Mouse (Mus musculus) kidney, embryonic 14.5 days (tissue): ENCODE measurements around the gene Fbxo31. TPM values are rescaled to one million over a fixed set of nuclear protein-coding genes. Genes with fewer than 3 reads are reported as not detected.

ENCODE experiments used
- ATAC-seq: fragments of 200-750 bp; cut with Nextera tagmentation; 2 replicates; pipeline ENCODE4 v1.8.0; 2017; ENCODE audit warnings: moderate number of reproducible peaks, mild to moderate bottlenecking, moderate TSS enrichment, moderate library complexity; ENCODE audit not compliant: low FRiP score, low TSS enrichment
- H3K27ac ChIP-seq: fragments of 300-500 bp; sonication (generic); 2 replicates; pipeline ENCODE4 v1.5.1; 2014; ENCODE audit warnings: low read depth, mild to moderate bottlenecking, low read length, moderate library complexity, mixed read lengths
- H3K27me3 ChIP-seq: fragments of 300-500 bp; sonication (generic); 2 replicates; pipeline ENCODE4 v1.6.1; 2014; ENCODE audit warnings: mild to moderate bottlenecking, low read length; ENCODE audit not compliant: control insufficient read depth, insufficient read depth
- H3K36me3 ChIP-seq: fragments of 300-500 bp; sonication (generic); 2 replicates; pipeline ENCODE4 v1.6.1; 2014; ENCODE audit warnings: low read length, mixed read lengths; ENCODE audit not compliant: control insufficient read depth, insufficient read depth
- H3K4me1 ChIP-seq: fragments of 300-500 bp; sonication (generic); 2 replicates; pipeline ENCODE4 v1.6.1; 2014; ENCODE audit warnings: low read length, mixed read lengths; ENCODE audit not compliant: control insufficient read depth, insufficient read depth
- H3K4me2 ChIP-seq: fragments of 300-500 bp; sonication (generic); replicated peaks from 2 replicates; pipeline ENCODE4 v1.6.1; 2014; ENCODE audit warnings: low read depth, mild to moderate bottlenecking, low read length
- H3K4me3 ChIP-seq: fragments of 300-500 bp; sonication (generic); 2 replicates; pipeline ENCODE4 v1.5.1; 2014; ENCODE audit warnings: mild to moderate bottlenecking, low read length
- H3K9ac ChIP-seq: fragments of 300-500 bp; sonication (generic); 2 replicates; pipeline ENCODE4 v1.6.1; 2014; ENCODE audit warnings: low read depth, mild to moderate bottlenecking, low read length, moderate library complexity
- H3K9me3 ChIP-seq: fragments of 300-500 bp; sonication (generic); 2 replicates; pipeline ENCODE4 v1.6.1; 2016; ENCODE audit warnings: low read length; ENCODE audit not compliant: control insufficient read depth
- WGBS: fragments of 180-500 bp; shearing (Covaris S2); extraction: QIAGEN DNeasy Blood & Tissue Kit; methylation state at CpG from one replicate; pipeline ENCODE4 v1.1.7; 2014; 5-methylcytosine and 5-hydroxymethylcytosine counted together
- polyA plus RNA-seq: library from polyadenylated mRNA; unstranded; fragments of >200 nt; fragmentation: Nextera tagmentation; extraction: Ambion mirVana; gene quantifications from 2 replicates; pipeline ENCODE4 v1.2.1, GENCODE M21; 2014

Gene Fbxo31
- polyA plus RNA-seq, 1 experiment from 2014 or later: 17.0 TPM

GRCm38 (mm10) chr8:121591178-121592066 is 12.8 kb upstream of the Fbxo31 start:
- H3K4me2 ChIP-seq: peak overlapping the region; percentile 93
- H3K36me3 ChIP-seq: peaks cover 23% of the 10 kb centered on the region
- ATAC-seq: no peak
- peak overlapping the region; percentile 62 for H3K9ac ChIP-seq
- H3K27me3 ChIP-seq: no peaks in the 10 kb centered on the region
- peaks cover 13% of the 10 kb centered on the region for H3K4me1 ChIP-seq
- H3K9me3 ChIP-seq: no peaks in the 10 kb centered on the region
- H3K4me3 ChIP-seq: peak overlapping the region; percentile 73
- 14% methylated on average over 20 of the region's 20 CpGs for WGBS
- H3K27ac ChIP-seq: no peak overlapping the region

- H3K4me1 ChIP-seq: peaks cover 13% of the 10 kb centered on the region
- peak within 1 kb of the TSS; percentile 73 for H3K4me3 ChIP-seq
- peak within 1 kb of the TSS; percentile 62 for H3K9ac ChIP-seq
- H3K36me3 ChIP-seq: peaks cover 15% of the 10 kb centered on the region
- WGBS: under 1% methylated on average over 94 of the region's 94 CpGs
- no peak within 1 kb of the TSS for H3K27ac ChIP-seq
- peak; percentile 87 for ATAC-seq
- no peaks in the 10 kb centered on the region for H3K27me3 ChIP-seq
- peak within 1 kb of the TSS; percentile 93 for H3K4me2 ChIP-seq
- no peaks in the 10 kb centered on the region for H3K9me3 ChIP-seq
Observed at GRCm38 (mm10) chr8:121590203-121591177, 11.9 kb upstream of the Fbxo31 start, which contains the start of gene Map1lc3b. TSS of gene Map1lc3b (plus strand) at chr8:121590361.

- no peak overlapping the region for H3K27ac ChIP-seq
- H3K9me3 ChIP-seq: no peaks in the 10 kb centered on the region
- no peak overlapping the region for H3K9ac ChIP-seq
- WGBS: 46% methylated on average over 2 of the region's 2 CpGs
- no peak overlapping the region for H3K4me3 ChIP-seq
- ATAC-seq: no peak
- peaks cover 10% of the 10 kb centered on the region for H3K36me3 ChIP-seq
- H3K27me3 ChIP-seq: no peaks in the 10 kb centered on the region
- H3K4me1 ChIP-seq: peaks cover 13% of the 10 kb centered on the region
- peak overlapping the region; percentile 93 for H3K4me2 ChIP-seq
Observed at GRCm38 (mm10) chr8:121589205-121589726, 10.7 kb upstream of the Fbxo31 start.

DNA sequence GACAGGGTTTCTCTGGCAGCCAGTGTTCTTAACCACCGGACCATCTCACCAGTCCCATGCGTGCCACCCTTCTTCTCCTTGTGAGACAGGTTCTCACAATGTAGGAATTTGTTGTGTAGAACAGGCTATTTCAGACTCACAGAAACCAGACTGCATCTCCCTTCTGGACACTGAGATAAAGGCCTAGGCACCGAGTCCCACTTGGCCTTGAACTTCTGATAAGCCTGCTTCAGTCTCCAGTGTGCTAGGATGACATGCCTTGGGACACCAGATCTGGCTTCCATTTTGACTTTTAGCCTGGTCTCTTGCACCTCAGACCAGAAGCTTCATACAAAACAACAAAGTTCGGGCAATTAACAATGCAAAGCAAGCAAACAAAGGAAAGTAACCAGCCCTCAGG is 10.1 kb upstream of the Fbxo31 start:
- no peaks in the 10 kb centered on the region for H3K9me3 ChIP-seq
- WGBS: 90% methylated on average over 4 of the region's 4 CpGs
- H3K36me3 ChIP-seq: peaks cover 5% of the 10 kb centered on the region; the same call in 1 of the 2 replicates
- no peak overlapping the region for H3K9ac ChIP-seq
- H3K27me3 ChIP-seq: no peaks in the 10 kb centered on the region
- peaks cover 13% of the 10 kb centered on the region for H3K4me1 ChIP-seq
- no peak overlapping the region for H3K4me2 ChIP-seq
- no peak for ATAC-seq
- H3K4me3 ChIP-seq: no peak overlapping the region
- no peak overlapping the region for H3K27ac ChIP-seq

DNA sequence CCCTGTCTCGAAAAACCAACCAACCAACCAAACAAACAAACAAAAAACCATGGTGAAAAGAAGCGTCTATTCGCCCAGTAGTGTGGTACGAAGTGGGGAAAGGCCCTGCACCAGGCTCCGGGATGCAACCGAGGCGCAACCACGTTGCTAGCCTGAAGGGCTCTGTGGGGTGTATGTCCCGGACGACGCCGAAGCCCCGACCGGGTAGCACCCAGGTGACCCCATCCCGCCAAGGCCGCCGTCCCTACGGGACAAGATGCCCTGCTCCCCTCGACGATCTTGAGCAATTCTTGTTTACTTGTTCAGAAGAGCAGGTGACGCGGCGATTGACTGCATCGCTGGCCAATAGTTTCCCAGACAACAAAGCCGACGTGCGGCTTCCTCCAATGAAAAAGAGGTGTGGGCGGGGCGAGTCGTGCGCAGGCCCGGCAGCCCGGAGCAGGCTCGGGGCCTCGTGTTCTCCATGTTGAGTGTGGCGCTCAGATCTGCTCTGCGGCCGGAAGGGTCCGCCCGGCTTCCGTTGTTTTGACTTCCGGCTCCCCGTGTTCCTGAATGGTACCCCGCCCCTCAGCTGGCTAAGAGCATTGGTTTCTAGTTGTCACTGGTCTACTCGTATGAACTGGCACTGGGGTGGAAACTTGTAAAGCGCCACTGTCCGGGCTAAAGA is 6.7 kb upstream of the Fbxo31 start:
- under 1% methylated on average over 47 of the region's 47 CpGs for whole genome bisulfite sequencing

GRCm38 (mm10) chr8:121584730-121585129 is 6.1 kb upstream of the Fbxo31 start:
- no peaks in the 10 kb centered on the region for H3K9me3 ChIP-seq
- H3K9ac ChIP-seq: peak overlapping the region; percentile 56; the same call in 1 of the 2 replicates
- ATAC-seq: no peak
- peak overlapping the region; percentile 56 for H3K4me2 ChIP-seq
- 47% methylated on average over 13 of the region's 13 CpGs for WGBS
- no peaks in the 10 kb centered on the region for H3K36me3 ChIP-seq
- no peaks in the 10 kb centered on the region for H3K27me3 ChIP-seq
- H3K27ac ChIP-seq: no peak overlapping the region
- H3K4me3 ChIP-seq: peak overlapping the region; percentile 54
- peaks cover 6% of the 10 kb centered on the region; the same call in 1 of the 2 replicates for H3K4me1 ChIP-seq

More for the DNA sequence above, 6.7 kb upstream of the Fbxo31 start:
- Histone ChIP-seq H3K36me3 (no peaks in the 10 kb centered on the region), H3K27me3 (no peaks in the 10 kb centered on the region), H3K27ac (no peak overlapping the region), H3K9ac (peak overlapping the region; percentile 56), H3K9me3 (no peaks in the 10 kb centered on the region), H3K4me2 (peak overlapping the region; percentile 56), H3K4me3 (peak overlapping the region; percentile 54), H3K4me1 (peaks cover 6% of the 10 kb centered on the region; the same call in 1 of the 2 replicates)
- peak; percentile 94 for ATAC-seq

GRCm38 (mm10) chr8:121583653-121584052 is 5.0 kb upstream of the Fbxo31 start:
- Histone ChIP-seq H3K4me2 (no peak overlapping the region), H3K9me3 (no peaks in the 10 kb centered on the region), H3K9ac (no peak overlapping the region), H3K36me3 (no peaks in the 10 kb centered on the region), H3K27ac (no peak overlapping the region), H3K27me3 (no peaks in the 10 kb centered on the region), H3K4me3 (no peak overlapping the region), H3K4me1 (peaks cover 4% of the 10 kb centered on the region; the same call in 1 of the 2 replicates)
- ATAC-seq: no peak
- WGBS: 51% methylated on average over 8 of the region's 8 CpGs

DNA sequence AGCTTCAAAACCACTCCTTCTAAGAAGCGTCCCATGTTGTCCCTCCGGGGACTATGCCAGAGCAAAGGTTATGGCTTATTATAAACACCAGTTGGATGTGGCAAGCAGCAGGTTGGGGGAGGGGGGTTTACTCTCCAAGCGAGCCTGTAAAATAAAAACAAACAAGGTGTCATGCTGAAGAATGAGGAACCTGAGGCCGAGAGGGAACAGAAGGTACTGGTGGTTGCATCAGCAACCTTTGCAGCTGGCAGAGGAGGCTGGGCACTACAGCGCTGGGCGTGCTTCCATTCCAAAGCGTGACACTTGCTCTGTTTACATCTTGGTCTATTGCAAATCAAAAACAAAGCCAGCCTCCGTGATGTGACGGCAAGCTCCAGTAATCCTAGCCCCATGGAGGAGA is 1.9 kb upstream of the Fbxo31 start:
- no peak overlapping the region for H3K4me3 ChIP-seq
- no peaks in the 10 kb centered on the region for H3K36me3 ChIP-seq
- H3K4me1 ChIP-seq: peaks cover 17% of the 10 kb centered on the region
- H3K4me2 ChIP-seq: no peak overlapping the region
- no peaks in the 10 kb centered on the region for H3K9me3 ChIP-seq
- no peak for ATAC-seq
- H3K9ac ChIP-seq: no peak overlapping the region
- H3K27me3 ChIP-seq: no peaks in the 10 kb centered on the region
- WGBS: 21% methylated on average over 9 of the region's 9 CpGs
- H3K27ac ChIP-seq: no peak overlapping the region
